Mouse (Mus musculus) kidney, postnatal 0 days (tissue): ENCODE data around the gene Rab3a. TPM values are rescaled to one million over a fixed set of nuclear protein-coding genes. Genes with fewer than 3 reads are reported as not detected.

Source experiments
- ATAC-seq: fragments of 200-750 bp; cut with Nextera tagmentation; replicated peaks from 2 replicates; pipeline ENCODE4 v1.8.0; 2017; ENCODE audit warnings: low read depth, moderate number of reproducible peaks, moderate TSS enrichment, moderate library complexity; ENCODE audit not compliant: low FRiP score
- DNase-seq: peaks from one replicate; pipeline ENCODE4 v3.0.0-alpha.2; 2016; ENCODE audit warnings: low spot score
- H3K27ac ChIP-seq: fragments of 300-500 bp; sonication (generic); 2 replicates; pipeline ENCODE4 v1.5.1; 2014; ENCODE audit warnings: mild to moderate bottlenecking
- H3K27me3 ChIP-seq: fragments of 300-500 bp; sonication (generic); 2 replicates; pipeline ENCODE4 v1.6.1; 2014; ENCODE audit warnings: low read length, mixed read lengths; ENCODE audit not compliant: insufficient read depth
- H3K36me3 ChIP-seq: fragments of 300-500 bp; sonication (generic); 2 replicates; pipeline ENCODE4 v1.6.1; 2014; ENCODE audit warnings: low read length, mixed read lengths; ENCODE audit not compliant: insufficient read depth
- H3K4me1 ChIP-seq: fragments of 300-500 bp; sonication (generic); replicated peaks from 2 replicates; pipeline ENCODE4 v1.6.1; 2014; ENCODE audit warnings: antibody characterized with exemption, low read length, mixed read lengths; ENCODE audit not compliant: insufficient read depth
- H3K4me2 ChIP-seq: fragments of 300-500 bp; sonication (generic); 2 replicates; pipeline ENCODE4 v1.6.1; 2014; ENCODE audit warnings: mild to moderate bottlenecking, low read length, moderate library complexity, mixed read lengths
- H3K4me3 ChIP-seq: fragments of 300-500 bp; sonication (generic); replicated peaks from 2 replicates; pipeline ENCODE4 v1.5.1; 2014; ENCODE audit warnings: low read depth, low read length
- H3K9ac ChIP-seq: fragments of 300-500 bp; sonication (generic); 2 replicates; pipeline ENCODE4 v1.6.1; 2014; ENCODE audit warnings: low read depth, low read length
- H3K9me3 ChIP-seq: fragments of 300-500 bp; sonication (generic); replicated peaks from 2 replicates; pipeline ENCODE4 v1.6.1; 2016; ENCODE audit warnings: low read length, inconsistent platforms, mixed read lengths
- CTCF ChIP-seq: IDR thresholded peaks from 2 replicates; pipeline ENCODE4 v1.5.1; 2016; ENCODE audit warnings: antibody characterized with exemption, low read depth, mild to moderate bottlenecking, moderate library complexity
- WGBS: fragments of 180-500 bp; shearing (Covaris S2); extraction: QIAGEN DNeasy Blood & Tissue Kit; methylation state at CpG from one replicate; pipeline ENCODE4 v1.1.7; 2014; 5-methylcytosine and 5-hydroxymethylcytosine counted together
- polyA plus RNA-seq: library from polyadenylated mRNA; unstranded; fragments of >200 nt; fragmentation: Nextera tagmentation; extraction: Ambion mirVana; gene quantifications from 2 replicates; pipeline ENCODE4 v1.2.1, GENCODE M21; 2015

The Rab3a gene
- polyA plus RNA-seq, 1 experiment from 2014 or later: 20.5 TPM

DNA sequence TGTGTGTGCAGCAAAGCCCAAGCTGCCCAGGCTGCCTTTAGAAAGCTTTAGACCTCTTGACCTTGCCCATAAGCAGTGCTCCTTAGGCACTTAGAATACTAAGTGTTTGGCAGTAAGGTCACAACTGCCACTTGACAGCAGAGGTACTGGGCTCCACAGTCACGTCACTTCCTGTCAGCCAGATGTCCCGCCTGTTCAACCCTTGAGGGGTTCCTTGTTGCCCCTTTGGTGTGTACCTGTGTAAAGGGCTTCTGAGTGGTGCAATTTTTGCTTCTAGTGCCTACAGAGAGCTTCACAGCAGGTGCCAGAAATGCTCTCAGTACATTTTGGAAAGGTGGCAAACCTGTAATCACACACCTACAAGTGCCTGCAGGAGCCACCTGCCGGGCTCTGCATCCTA is 16.3 kb upstream of the Rab3a start:
- H3K36me3 ChIP-seq: no peaks in the 10 kb centered on the region
- DNase-seq (no peak), ATAC-seq (no peak)
- no peak overlapping the region for H3K4me3 ChIP-seq
- no peak overlapping the region for H3K9ac ChIP-seq
- 0 out of 2 replicates have a peak, but pooled peaks cover 6% of the 10 kb centered on the region for H3K4me1 ChIP-seq
- H3K27ac ChIP-seq: no peak overlapping the region
- WGBS: 56% methylated on average over 3 of the region's 3 CpGs
- H3K4me2 ChIP-seq: no peak overlapping the region
- H3K9me3 ChIP-seq: no peaks in the 10 kb centered on the region
- TF ChIP-seq CTCF: no peak
- 0 out of 2 replicates have a peak, but pooled peaks cover 3% of the 10 kb centered on the region for H3K27me3 ChIP-seq

DNA sequence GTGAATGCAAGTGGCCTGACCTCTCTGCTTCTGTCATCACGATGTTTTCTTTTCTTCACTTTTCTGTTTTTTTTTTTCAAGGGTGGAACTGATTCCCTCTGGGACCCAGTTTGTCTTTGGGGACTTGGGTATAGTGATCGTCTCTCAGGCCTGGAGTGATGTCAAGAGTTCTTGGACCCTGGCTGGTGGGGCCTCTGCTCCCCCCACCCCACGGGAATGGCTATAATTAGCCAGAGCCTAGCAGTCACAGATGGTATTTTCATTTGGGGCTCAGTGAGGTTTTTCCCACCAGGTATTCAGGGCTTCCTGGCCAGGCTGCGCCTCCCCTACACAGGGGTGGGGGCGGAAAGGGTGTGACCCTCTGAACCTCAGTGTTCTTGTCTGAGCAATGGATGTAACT is 12.8 kb upstream of the Rab3a start:
- no peak for TF ChIP-seq CTCF
- H3K4me1 ChIP-seq: 0 out of 2 replicates have a peak, but pooled peaks cover 20% of the 10 kb centered on the region
- no peak for DNase-seq
- H3K9me3 ChIP-seq: no peaks in the 10 kb centered on the region
- H3K27me3 ChIP-seq: 0 out of 2 replicates have a peak, but pooled peaks cover 6% of the 10 kb centered on the region
- H3K27ac ChIP-seq: no peak overlapping the region
- no peak overlapping the region for H3K9ac ChIP-seq
- 48% methylated on average over 5 of the region's 5 CpGs for WGBS
- H3K4me2 ChIP-seq: no peak overlapping the region
- H3K4me3 ChIP-seq: no peak overlapping the region
- no peak for ATAC-seq
- no peaks in the 10 kb centered on the region for H3K36me3 ChIP-seq

DNA sequence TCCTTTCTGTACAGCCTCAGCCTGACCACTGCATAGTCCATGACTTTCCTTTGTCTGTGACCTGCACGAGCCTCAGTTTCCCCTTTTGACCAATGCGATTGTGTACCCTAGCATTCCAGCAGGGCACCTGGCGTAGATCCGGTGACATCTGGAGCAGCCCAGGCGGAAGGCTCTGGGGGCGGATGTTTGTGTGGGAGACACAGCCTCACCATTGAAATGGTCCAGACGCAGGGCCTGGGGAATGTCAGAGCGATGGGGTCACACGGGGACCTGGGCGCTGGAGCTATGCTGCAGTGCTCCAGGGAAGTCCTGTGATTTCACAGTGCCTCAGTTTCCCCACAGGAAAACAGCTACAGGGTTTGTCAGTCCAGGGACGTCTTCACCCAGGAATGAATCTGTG is 12.3 kb upstream of the Rab3a start:
- H3K9me3 ChIP-seq: no peaks in the 10 kb centered on the region
- 49% methylated on average over 11 of the region's 11 CpGs for WGBS
- ATAC-seq: 0 out of 2 replicates have a peak, but pooled peaks have one; percentile 18

DNA sequence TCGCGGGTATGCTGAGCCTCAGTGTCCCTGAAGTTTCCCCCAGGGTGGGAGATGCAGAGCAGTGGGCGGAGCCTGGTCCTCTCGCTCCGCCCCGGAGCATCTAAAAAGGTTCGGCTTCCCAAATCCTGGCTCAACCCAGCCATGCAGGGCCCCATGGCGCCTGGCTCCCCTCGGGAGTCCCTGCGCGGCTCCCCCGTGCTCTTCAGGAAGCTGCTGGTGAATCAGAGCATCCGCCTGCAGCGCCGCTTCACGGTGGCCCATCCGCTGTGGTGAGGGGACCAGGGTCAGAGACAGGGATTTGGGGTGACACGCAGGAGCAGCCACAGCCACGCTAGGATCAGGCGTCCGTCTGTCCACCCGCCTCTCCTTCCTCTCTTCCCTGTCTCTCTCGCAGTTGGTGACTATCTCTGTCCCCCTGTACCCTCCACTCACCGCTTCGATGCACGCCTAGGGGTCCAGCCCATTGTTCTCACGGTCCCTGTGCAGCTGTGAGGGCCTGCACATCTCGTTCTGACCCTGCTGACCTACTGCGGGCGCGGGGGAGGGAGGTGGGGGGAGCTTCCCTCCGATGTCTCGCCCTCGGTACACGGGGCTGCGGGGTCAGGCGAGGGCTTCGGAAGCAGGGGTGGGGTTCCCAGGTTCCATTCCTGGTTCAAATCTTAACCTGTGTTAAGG is 11.4 kb upstream of the Rab3a start:
- ATAC-seq: no peak
- H3K4me2 ChIP-seq: peak overlapping the region; percentile 42
- H3K27me3 ChIP-seq: 0 out of 2 replicates have a peak, but pooled peaks cover 6% of the 10 kb centered on the region
- no peak for DNase-seq
- no peaks in the 10 kb centered on the region for H3K36me3 ChIP-seq
- H3K4me1 ChIP-seq: 0 out of 2 replicates have a peak, but pooled peaks cover 20% of the 10 kb centered on the region
- 10% methylated on average over 37 of the region's 38 CpGs for WGBS
- peak overlapping the region; percentile 31; the same call in 1 of the 2 replicates for H3K27ac ChIP-seq
- no peak overlapping the region for H3K9ac ChIP-seq
- no peak overlapping the region for H3K4me3 ChIP-seq
- H3K9me3 ChIP-seq: no peaks in the 10 kb centered on the region
- TF ChIP-seq CTCF: no peak

More for the DNA sequence above, 12.3 kb upstream of the Rab3a start:
- TF ChIP-seq CTCF: no peak
- Histone ChIP-seq H3K27ac (no peak overlapping the region), H3K4me2 (no peak overlapping the region), H3K9ac (no peak overlapping the region), H3K4me1 (0 out of 2 replicates have a peak, but pooled peaks cover 20% of the 10 kb centered on the region), H3K27me3 (0 out of 2 replicates have a peak, but pooled peaks cover 6% of the 10 kb centered on the region), H3K4me3 (no peak overlapping the region), H3K36me3 (no peaks in the 10 kb centered on the region)
- no peak for DNase-seq

DNA sequence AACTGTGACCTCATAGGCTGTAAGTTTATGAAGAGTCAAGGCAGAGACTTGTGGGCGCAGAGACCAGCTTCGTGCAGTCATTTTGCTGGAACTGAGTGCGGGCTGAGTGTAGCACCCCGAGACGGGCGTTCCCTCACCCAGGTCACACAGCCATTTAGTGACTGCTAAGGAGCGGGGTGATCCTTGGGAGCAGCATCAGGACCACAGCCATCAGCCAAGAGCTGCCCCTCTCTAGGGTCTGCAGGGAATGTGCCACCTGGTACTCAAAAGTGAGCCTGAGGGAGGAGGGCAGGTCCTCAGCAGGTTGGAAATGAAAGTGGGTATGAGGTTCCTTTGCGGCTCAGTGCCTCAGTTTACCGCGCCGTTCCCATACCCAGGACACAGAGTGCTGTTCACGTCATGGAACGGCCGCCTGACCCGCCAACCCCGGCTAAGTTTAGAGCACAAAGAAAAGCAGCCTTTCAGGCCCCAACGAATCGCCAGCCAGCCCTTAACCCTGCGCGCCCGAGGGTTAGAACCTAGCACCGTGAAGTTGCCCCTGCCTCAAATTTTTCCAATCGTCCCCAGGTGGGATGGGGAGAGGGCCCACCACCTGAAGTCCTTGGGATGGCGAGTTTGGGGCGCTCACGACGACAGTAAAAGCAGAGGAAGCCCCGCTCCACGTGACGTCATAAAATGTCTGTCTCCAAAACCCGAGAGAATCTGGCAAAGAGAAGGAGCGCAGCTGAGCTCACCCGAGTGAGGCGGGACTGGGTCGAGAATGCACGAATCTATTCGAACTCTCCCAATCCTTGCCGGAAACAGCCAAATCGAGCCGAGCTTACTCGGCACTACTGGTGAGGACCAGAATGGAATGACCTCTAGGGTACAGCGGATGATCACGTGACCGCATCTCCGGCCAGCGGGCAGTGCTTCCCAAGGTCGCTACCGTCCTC is 10.6 kb upstream of the Rab3a start:
- ATAC-seq (peak; percentile 14; the same call in 1 of the 2 replicates), DNase-seq (peak; percentile 48)
- WGBS: 5% methylated on average over 48 of the region's 48 CpGs
- Histone ChIP-seq H3K27me3 (0 out of 2 replicates have a peak, but pooled peaks cover 6% of the 10 kb centered on the region), H3K27ac (0 out of 2 replicates have a peak overlapping the region, but pooled peaks have one; percentile 28), H3K4me3 (peak overlapping the region; percentile 16), H3K36me3 (no peaks in the 10 kb centered on the region), H3K4me2 (peak overlapping the region; percentile 42), H3K4me1 (0 out of 2 replicates have a peak, but pooled peaks cover 20% of the 10 kb centered on the region), H3K9me3 (no peaks in the 10 kb centered on the region), H3K9ac (no peak overlapping the region)
- TF ChIP-seq CTCF: no peak

DNA sequence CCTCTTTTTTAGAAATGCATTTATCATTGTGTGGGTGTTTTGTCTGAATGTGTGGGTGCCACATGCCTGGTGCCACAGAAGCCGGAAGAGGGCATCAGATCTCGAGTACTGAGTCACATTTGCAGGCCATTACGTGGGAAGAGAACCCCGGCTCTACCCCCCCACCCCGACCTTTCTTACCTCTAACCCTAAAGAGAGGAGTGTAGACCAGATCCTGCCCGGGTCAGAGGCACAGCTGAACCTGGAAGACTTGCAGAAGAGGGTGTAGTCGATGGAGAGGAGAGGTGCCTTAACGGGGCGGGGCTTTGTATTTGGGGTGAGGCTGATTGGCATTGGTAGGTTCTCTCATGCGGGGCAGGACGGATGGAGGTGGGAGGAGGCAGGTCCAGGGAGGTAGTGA is 9.7 kb upstream of the Rab3a start:
- no peak overlapping the region for H3K9ac ChIP-seq
- peak overlapping the region; percentile 42; the same call in 1 of the 2 replicates for H3K4me2 ChIP-seq
- 0 out of 2 replicates have a peak, but pooled peaks cover 20% of the 10 kb centered on the region for H3K4me1 ChIP-seq
- no peak overlapping the region for H3K4me3 ChIP-seq
- H3K27ac ChIP-seq: no peak overlapping the region
- no peak for DNase-seq
- WGBS: 53% methylated on average over 11 of the region's 11 CpGs
- no peak for TF ChIP-seq CTCF
- H3K27me3 ChIP-seq: 0 out of 2 replicates have a peak, but pooled peaks cover 6% of the 10 kb centered on the region
- H3K36me3 ChIP-seq: no peaks in the 10 kb centered on the region
- H3K9me3 ChIP-seq: no peaks in the 10 kb centered on the region
- ATAC-seq: no peak
